7 mouse cellular contexts compared by ENCODE assay signal in the genomic region with DNA sequence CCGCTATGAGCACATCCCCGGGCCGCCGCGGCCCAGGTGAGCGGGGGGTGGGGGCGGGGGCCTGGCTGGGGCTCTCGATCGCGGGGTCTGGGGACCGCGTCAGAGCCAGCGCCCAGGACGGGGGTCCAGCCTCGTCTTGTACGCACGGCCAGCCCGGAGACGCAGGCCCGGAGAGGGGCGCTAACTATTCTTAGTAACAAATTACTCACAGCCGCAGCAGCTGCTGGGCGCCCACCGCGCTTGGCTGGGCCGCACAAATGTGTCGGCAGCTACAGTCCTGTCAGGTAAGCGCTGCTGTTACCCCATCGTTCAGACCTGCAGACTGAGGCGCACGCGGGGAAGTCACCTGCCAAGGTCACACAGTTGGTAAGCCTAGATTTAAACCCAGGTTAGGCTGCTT. TPM values are rescaled to one million over a fixed set of nuclear protein-coding genes. Genes with fewer than 3 reads are reported as not detected.
A peak's percentile ranks its signal among the peaks of the same experiment; 100 is the strongest.
DNase-seq lines count a peak whose midpoint lies in the region; ATAC-seq lines count a peak whose summit lies in the region.

No protein-coding gene starts in this region.

- H3K27me3 ChIP-seq in lung, embryonic 16.5 days (ENCODE audit: control insufficient read depth, insufficient read depth, low read depth, low read length), result peaks cover 18% of the 10 kb centered on the region
- peaks cover 21% of the 10 kb centered on the region for H3K27me3 ChIP-seq in embryonic facial prominence, embryonic 14.5 days (replicated peaks; ENCODE audit: control insufficient read depth, insufficient read depth, low read length)
- H3K27me3 ChIP-seq in intestine, embryonic 14.5 days (replicated peaks; ENCODE audit: control insufficient read depth, insufficient read depth, low read length), result peaks cover 17% of the 10 kb centered on the region
- peaks cover 43% of the 10 kb centered on the region for H3K27me3 ChIP-seq in liver, embryonic 16.5 days (ENCODE audit: control insufficient read depth, insufficient read depth, low read depth, low read length)
- H3K27me3 ChIP-seq in stomach, embryonic 14.5 days (ENCODE audit: control insufficient read depth, insufficient read depth, low read length), result no peaks in the 10 kb centered on the region

- H3K4me3 ChIP-seq in lung, embryonic 16.5 days (ENCODE audit: low read length), result peak overlapping the region; percentile 64
- H3K4me3 ChIP-seq in embryonic facial prominence, embryonic 14.5 days (ENCODE audit: low read depth, low read length), result peak overlapping the region; percentile 72
- peak overlapping the region; percentile 65 for H3K4me3 ChIP-seq in intestine, embryonic 14.5 days (ENCODE audit: low read depth, low read length)
- peak overlapping the region; percentile 56 for H3K4me3 ChIP-seq in liver, embryonic 16.5 days (ENCODE audit: low read depth, low read length)
- H3K4me3 ChIP-seq in stomach, embryonic 14.5 days (ENCODE audit: low read depth, low read length), result peak overlapping the region; percentile 63

- DNase-seq in lung, postnatal 14 days, result no peak
- peak; percentile 55 for DNase-seq in embryonic facial prominence, embryonic 14.5 days (ENCODE audit: low spot score)
- DNase-seq in intestine, embryonic 14.5 days (ENCODE audit: low spot score), result peak; percentile 68

- H3K27ac ChIP-seq in lung, embryonic 16.5 days (ENCODE audit: low read length), result no peak overlapping the region
- H3K27ac ChIP-seq in embryonic facial prominence, embryonic 14.5 days (replicated peaks; ENCODE audit: low read depth, low read length), result peak overlapping the region; percentile 58; the same call in 1 of the 2 replicates
- H3K27ac ChIP-seq in intestine, embryonic 14.5 days (ENCODE audit: low read depth), result no peak overlapping the region
- H3K27ac ChIP-seq in liver, embryonic 16.5 days (ENCODE audit: low read length), result no peak overlapping the region
- no peak overlapping the region for H3K27ac ChIP-seq in stomach, embryonic 14.5 days (ENCODE audit: low read length)

- no peaks in the 10 kb centered on the region for H3K36me3 ChIP-seq in lung, embryonic 16.5 days (ENCODE audit: control insufficient read depth, insufficient read depth, low read length)
- H3K36me3 ChIP-seq in embryonic facial prominence, embryonic 14.5 days (ENCODE audit: control insufficient read depth, insufficient read depth, low read length), result no peaks in the 10 kb centered on the region
- H3K36me3 ChIP-seq in intestine, embryonic 14.5 days (ENCODE audit: control insufficient read depth, insufficient read depth, low read length), result no peaks in the 10 kb centered on the region
- H3K36me3 ChIP-seq in liver, embryonic 16.5 days (ENCODE audit: control insufficient read depth, insufficient read depth), result no peaks in the 10 kb centered on the region
- H3K36me3 ChIP-seq in stomach, embryonic 14.5 days (ENCODE audit: control insufficient read depth, insufficient read depth, low read length), result no peaks in the 10 kb centered on the region

- ATAC-seq in lung, embryonic 16.5 days (ENCODE audit: low read depth), result peak; percentile 6
- peak; percentile 12 for ATAC-seq in embryonic facial prominence, embryonic 14.5 days (ENCODE audit: low read depth)
- no peak for ATAC-seq in intestine, embryonic 14.5 days (replicated peaks; ENCODE audit: low FRiP score, low TSS enrichment, low read depth)
- ATAC-seq in liver, embryonic 16.5 days (ENCODE audit: low read depth), result no peak
- ATAC-seq in stomach, embryonic 14.5 days (ENCODE audit: insufficient number of reproducible peaks, insufficient read depth, low FRiP score, low read depth), result no peak; the same call in 1 of the 2 replicates
- no peak for ATAC-seq in granulocyte monocyte progenitor cell, adult 5-6 weeks (replicated peaks; ENCODE audit: poor library complexity, severe bottlenecking)

- H3K9me3 ChIP-seq in lung, embryonic 16.5 days (ENCODE audit: control insufficient read depth, low read length), result no peaks in the 10 kb centered on the region
- no peaks in the 10 kb centered on the region for H3K9me3 ChIP-seq in embryonic facial prominence, embryonic 14.5 days (ENCODE audit: control insufficient read depth, low read length)
- H3K9me3 ChIP-seq in intestine, embryonic 14.5 days (ENCODE audit: control insufficient read depth, low read length), result no peaks in the 10 kb centered on the region
- no peaks in the 10 kb centered on the region for H3K9me3 ChIP-seq in liver, embryonic 16.5 days (replicated peaks; ENCODE audit: control insufficient read depth, low read length)
- no peaks in the 10 kb centered on the region for H3K9me3 ChIP-seq in stomach, embryonic 14.5 days (ENCODE audit: control insufficient read depth, low read depth, low read length)

- H3K4me2 ChIP-seq in lung, embryonic 16.5 days (ENCODE audit: low read depth, low read length), result peak overlapping the region; percentile 99
- H3K4me2 ChIP-seq in embryonic facial prominence, embryonic 14.5 days (ENCODE audit: low read depth, low read length), result peak overlapping the region; percentile 100
- H3K4me2 ChIP-seq in intestine, embryonic 14.5 days (ENCODE audit: low read length), result peak overlapping the region; percentile 98
- H3K4me2 ChIP-seq in liver, embryonic 16.5 days (ENCODE audit: low read depth, low read length), result peak overlapping the region; percentile 78
- H3K4me2 ChIP-seq in stomach, embryonic 14.5 days (replicated peaks; ENCODE audit: low read depth, low read length), result peak overlapping the region; percentile 90

- H3K4me1 ChIP-seq in lung, embryonic 16.5 days (replicated peaks; ENCODE audit: control insufficient read depth, insufficient read depth, low read length), result peaks cover 12% of the 10 kb centered on the region
- peaks cover 8% of the 10 kb centered on the region for H3K4me1 ChIP-seq in embryonic facial prominence, embryonic 14.5 days (ENCODE audit: control insufficient read depth, insufficient read depth, low read length)
- peaks cover 17% of the 10 kb centered on the region; the same call in 1 of the 2 replicates for H3K4me1 ChIP-seq in intestine, embryonic 14.5 days (replicated peaks; ENCODE audit: control insufficient read depth, insufficient read depth, low read length)
- H3K4me1 ChIP-seq in liver, embryonic 16.5 days (ENCODE audit: control insufficient read depth, low read depth, low read length), result peaks cover 13% of the 10 kb centered on the region
- 0 out of 2 replicates have a peak, but pooled peaks cover 19% of the 10 kb centered on the region for H3K4me1 ChIP-seq in stomach, embryonic 14.5 days (ENCODE audit: control insufficient read depth, insufficient read depth, low read length)

- 2% methylated on average over 28 of the region's 32 CpGs for WGBS in lung, embryonic 16.5 days
- 3% methylated on average over 26 of the region's 32 CpGs for WGBS in embryonic facial prominence, embryonic 14.5 days
- WGBS in intestine, embryonic 14.5 days, result under 1% methylated on average over 25 of the region's 32 CpGs
- 1% methylated on average over 32 of the region's 32 CpGs for WGBS in liver, embryonic 16.5 days (ENCODE audit: insufficient replicate concordance)
- WGBS in stomach, embryonic 14.5 days, result 2% methylated on average over 32 of the region's 32 CpGs

- peak overlapping the region; percentile 72 for H3K9ac ChIP-seq in lung, embryonic 16.5 days (ENCODE audit: low read length)
- H3K9ac ChIP-seq in embryonic facial prominence, embryonic 14.5 days (ENCODE audit: low read depth, low read length), result peak overlapping the region; percentile 69
- peak overlapping the region; percentile 44; the same call in 1 of the 2 replicates for H3K9ac ChIP-seq in intestine, embryonic 14.5 days (ENCODE audit: low read length)
- H3K9ac ChIP-seq in liver, embryonic 16.5 days (ENCODE audit: low read depth, low read length), result no peak overlapping the region
- H3K9ac ChIP-seq in stomach, embryonic 14.5 days (replicated peaks; ENCODE audit: low read depth, low read length), result peak overlapping the region; percentile 18; the same call in 1 of the 2 replicates

RNA-seq across cellular contexts. Expression of a gene that starts 0.3 kb away (rescaled TPM):
- 6.5 and 7.4 TPM in 2 replicates for polyA plus RNA-seq in lung, embryonic 16.5 days (2015; fragmentation: Nextera tagmentation; extraction: Ambion mirVana)
- 5.8 and 8.5 TPM in 2 replicates for polyA plus RNA-seq in embryonic facial prominence, embryonic 14.5 days (2014; fragmentation: Nextera tagmentation; extraction: Ambion mirVana)
- 4.7 and 5.1 TPM in 2 replicates for polyA plus RNA-seq in intestine, embryonic 14.5 days (2014; fragmentation: Nextera tagmentation; extraction: Ambion mirVana)
- 0.25 TPM in 2 replicates for polyA plus RNA-seq in liver, embryonic 16.5 days (2015; fragmentation: Nextera tagmentation; extraction: Ambion mirVana)
- polyA plus RNA-seq in stomach, embryonic 14.5 days (2014; fragmentation: Nextera tagmentation; extraction: Ambion mirVana), result 6.5 and 8.7 TPM in 2 replicates
- not detected in 2 replicates for total RNA-seq in granulocyte monocyte progenitor cell, adult 5-6 weeks (2014; fragmentation: Nextera tagmentation)
- not detected in 2 replicates for total RNA-seq in granulocyte monocyte progenitor cell, adult 5-6 weeks (2017)

RNA-seq across cellular contexts. Expression of a gene that starts 28.5 kb away (rescaled TPM):
- 0.88 and 0.91 TPM in 2 replicates for polyA plus RNA-seq in lung, embryonic 16.5 days (2015; fragmentation: Nextera tagmentation; extraction: Ambion mirVana)
- polyA plus RNA-seq in embryonic facial prominence, embryonic 14.5 days (2014; fragmentation: Nextera tagmentation; extraction: Ambion mirVana), result 0.58 and 0.64 TPM in 2 replicates
- 0.28 and 0.67 TPM in 2 replicates for polyA plus RNA-seq in intestine, embryonic 14.5 days (2014; fragmentation: Nextera tagmentation; extraction: Ambion mirVana)
- polyA plus RNA-seq in liver, embryonic 16.5 days (2015; fragmentation: Nextera tagmentation; extraction: Ambion mirVana), result 0.05 TPM in 1 of 2 replicates, not detected in the other
- polyA plus RNA-seq in stomach, embryonic 14.5 days (2014; fragmentation: Nextera tagmentation; extraction: Ambion mirVana), result 0.69 and 0.72 TPM in 2 replicates
- not detected in 2 replicates for total RNA-seq in granulocyte monocyte progenitor cell, adult 5-6 weeks (2014; fragmentation: Nextera tagmentation)
- total RNA-seq in granulocyte monocyte progenitor cell, adult 5-6 weeks (2017), result not detected in 2 replicates

RNA-seq across cellular contexts. Expression of a gene that starts 36.2 kb away (rescaled TPM):
- polyA plus RNA-seq in lung, embryonic 16.5 days (2015; fragmentation: Nextera tagmentation; extraction: Ambion mirVana), result 121 and 122 TPM in 2 replicates
- 62.3 and 62.8 TPM in 2 replicates for polyA plus RNA-seq in embryonic facial prominence, embryonic 14.5 days (2014; fragmentation: Nextera tagmentation; extraction: Ambion mirVana)
- polyA plus RNA-seq in intestine, embryonic 14.5 days (2014; fragmentation: Nextera tagmentation; extraction: Ambion mirVana), result 72.4 and 94.5 TPM in 2 replicates
- polyA plus RNA-seq in liver, embryonic 16.5 days (2015; fragmentation: Nextera tagmentation; extraction: Ambion mirVana), result 6.4 TPM in 2 replicates
- polyA plus RNA-seq in stomach, embryonic 14.5 days (2014; fragmentation: Nextera tagmentation; extraction: Ambion mirVana), result 68.6 and 75.8 TPM in 2 replicates
- total RNA-seq in granulocyte monocyte progenitor cell, adult 5-6 weeks (2014; fragmentation: Nextera tagmentation), result not detected in 2 replicates
- not detected in 2 replicates for total RNA-seq in granulocyte monocyte progenitor cell, adult 5-6 weeks (2017)

RNA-seq across cellular contexts. Expression of a gene that starts 59.3 kb away (rescaled TPM):
- 4.6 and 5.5 TPM in 2 replicates for polyA plus RNA-seq in lung, embryonic 16.5 days (2015; fragmentation: Nextera tagmentation; extraction: Ambion mirVana)
- polyA plus RNA-seq in embryonic facial prominence, embryonic 14.5 days (2014; fragmentation: Nextera tagmentation; extraction: Ambion mirVana), result 4.2 and 4.7 TPM in 2 replicates
- polyA plus RNA-seq in intestine, embryonic 14.5 days (2014; fragmentation: Nextera tagmentation; extraction: Ambion mirVana), result 10.9 and 11.2 TPM in 2 replicates
- 1.2 and 1.3 TPM in 2 replicates for polyA plus RNA-seq in liver, embryonic 16.5 days (2015; fragmentation: Nextera tagmentation; extraction: Ambion mirVana)
- 8.9 and 10.2 TPM in 2 replicates for polyA plus RNA-seq in stomach, embryonic 14.5 days (2014; fragmentation: Nextera tagmentation; extraction: Ambion mirVana)
- 0.95 and 1.7 TPM in 2 replicates for total RNA-seq in granulocyte monocyte progenitor cell, adult 5-6 weeks (2014; fragmentation: Nextera tagmentation)
- 0.90 and 2.4 TPM in 2 replicates for total RNA-seq in granulocyte monocyte progenitor cell, adult 5-6 weeks (2017)

Comparison
In these comparisons a context has a peak if more than half of its experiments do, and no peak if none do; other contexts are left out.
1. ATAC-seq: peak in lung, embryonic 16.5 days (single experiment) and embryonic facial prominence, embryonic 14.5 days (single experiment); none in intestine, embryonic 14.5 days (single experiment), liver, embryonic 16.5 days (single experiment), stomach, embryonic 14.5 days (single experiment) and granulocyte monocyte progenitor cell, adult 5-6 weeks (single experiment).
2. Peak in every context shown above with its lines, with median percentiles within 50 percentile points of each other: H3K4me2 ChIP-seq and H3K4me3 ChIP-seq.